Mouse (Mus musculus) skeletal muscle tissue, adult 2 months (tissue): ENCODE data around the gene Dclk1.

ENCODE experiments used
- DNase-seq: peaks from one replicate; pipeline ENCODE4 v3.0.0-alpha.2; 2012; ENCODE audit warnings: low read depth, low spot score

Dclk1 gene

DNA sequence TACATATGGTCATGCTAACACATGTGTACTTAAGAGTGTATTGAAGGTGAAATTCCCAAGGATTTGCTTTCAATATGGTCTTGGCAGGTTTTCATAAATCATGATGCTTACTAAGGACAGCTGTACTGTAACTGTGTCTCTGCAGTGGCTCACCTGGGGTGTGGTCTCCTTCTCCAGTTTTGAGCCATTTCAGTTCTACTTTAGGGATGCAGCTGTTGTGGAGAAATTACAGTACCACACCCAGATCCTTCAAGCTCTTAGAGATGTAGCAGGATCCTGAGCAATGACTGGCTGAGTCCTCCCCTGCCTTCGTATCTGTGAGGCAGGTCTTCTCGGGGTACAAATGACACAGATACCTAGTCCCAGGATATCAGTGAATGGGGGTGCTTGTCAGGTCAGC, 8.5 kb downstream of the Dclk1 start:
- DNase-seq, result no peak

DNA sequence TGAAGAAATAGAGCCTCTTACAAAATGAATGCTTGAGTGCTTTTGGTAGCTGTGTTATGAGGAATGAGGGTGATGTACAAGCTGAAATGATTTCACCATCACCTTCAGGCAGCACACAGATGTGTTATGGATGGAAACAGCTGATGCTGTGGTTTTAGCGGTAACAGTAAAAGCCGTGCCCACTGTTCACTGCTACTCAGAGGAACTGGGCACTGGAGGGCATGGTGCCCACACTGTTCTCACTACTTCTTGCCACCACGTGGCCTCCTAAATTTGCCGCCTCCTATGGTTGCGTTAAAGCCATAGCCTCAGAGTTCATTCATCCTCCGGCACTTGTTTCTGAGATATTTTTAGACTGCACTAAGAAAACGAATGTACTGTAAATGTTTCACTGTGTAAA, 18.0 kb downstream of the Dclk1 start:
- no peak for DNase-seq

DNA sequence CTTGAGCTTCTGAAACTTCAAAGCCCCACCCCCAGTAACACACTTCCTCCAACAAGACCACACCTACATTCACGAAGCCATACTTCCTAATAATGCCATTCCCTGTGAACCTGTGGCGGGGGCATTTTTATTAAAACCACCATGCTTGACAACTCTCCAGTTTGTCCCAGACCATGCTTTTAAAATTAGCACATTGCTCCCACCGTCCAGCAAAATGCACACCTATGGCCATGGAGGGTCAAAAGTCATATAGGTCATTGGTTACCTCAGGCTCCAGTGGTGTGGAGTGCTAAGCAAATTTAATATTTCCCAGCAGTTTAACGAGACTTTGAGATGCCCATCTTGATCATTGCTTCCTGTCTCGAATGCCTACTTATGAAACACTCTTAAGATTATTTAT, 23.9 kb downstream of the Dclk1 start:
- no peak for DNase-seq

DNA sequence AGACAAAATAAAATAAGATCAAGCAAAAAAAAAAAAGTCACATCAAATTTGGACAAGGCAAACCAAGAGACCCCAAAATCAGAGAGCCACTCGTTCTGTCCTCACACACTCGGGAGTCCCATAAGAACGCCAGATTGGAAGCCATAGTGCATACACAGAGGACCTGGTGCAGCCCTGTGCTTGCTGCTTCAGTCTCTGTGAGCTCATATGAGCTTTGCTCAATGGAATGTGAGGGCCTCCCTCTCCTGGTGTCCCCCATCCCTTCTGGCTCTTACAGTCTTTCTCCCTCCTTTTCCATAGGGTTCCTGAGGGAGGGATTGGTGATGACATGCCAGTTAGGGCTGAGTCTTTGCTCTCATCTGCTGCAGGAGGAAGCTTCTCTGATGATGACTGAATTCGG, 27.6 kb downstream of the Dclk1 start:
- no peak for DNase-seq

DNA sequence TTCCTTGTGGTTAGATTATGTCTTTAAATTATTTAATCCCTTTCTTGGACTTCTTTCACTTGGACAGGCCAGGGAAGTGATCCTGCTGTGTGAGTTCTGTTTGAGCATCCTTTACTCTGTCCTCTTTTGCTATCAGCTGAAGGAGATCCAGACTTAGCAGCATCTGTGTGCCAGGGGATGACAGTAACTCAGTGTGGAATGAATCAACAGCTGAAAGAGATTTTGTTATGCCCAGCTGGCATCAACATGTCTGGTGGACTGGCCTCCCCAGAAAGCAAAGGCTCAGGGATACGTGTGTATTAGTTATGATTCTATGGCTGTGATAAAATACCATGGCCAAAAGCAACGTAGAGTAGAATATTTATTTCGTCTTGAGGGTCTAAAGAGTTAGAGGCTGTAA, 28.2 kb downstream of the Dclk1 start:
- no peak for DNase-seq

DNA sequence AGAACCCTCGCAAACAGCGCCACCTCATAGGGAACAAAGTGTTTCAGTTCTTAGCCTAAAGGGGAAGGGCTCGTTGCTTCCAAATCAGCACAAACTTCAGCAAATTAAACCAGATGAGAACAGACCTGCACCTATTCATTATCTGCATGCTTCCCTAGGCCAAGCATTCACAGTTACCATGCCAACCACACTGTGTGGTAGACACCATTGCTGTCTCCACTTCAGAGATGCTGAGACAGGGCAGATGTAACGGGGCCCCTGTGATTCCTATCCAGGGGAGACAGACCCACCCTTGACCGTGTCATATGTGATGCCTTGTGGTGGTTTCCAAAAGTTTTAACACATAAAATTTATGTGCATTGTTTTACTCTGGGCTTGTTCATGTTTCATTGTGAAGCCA, 28.8 kb downstream of the Dclk1 start:
- DNase-seq, result no peak

DNA sequence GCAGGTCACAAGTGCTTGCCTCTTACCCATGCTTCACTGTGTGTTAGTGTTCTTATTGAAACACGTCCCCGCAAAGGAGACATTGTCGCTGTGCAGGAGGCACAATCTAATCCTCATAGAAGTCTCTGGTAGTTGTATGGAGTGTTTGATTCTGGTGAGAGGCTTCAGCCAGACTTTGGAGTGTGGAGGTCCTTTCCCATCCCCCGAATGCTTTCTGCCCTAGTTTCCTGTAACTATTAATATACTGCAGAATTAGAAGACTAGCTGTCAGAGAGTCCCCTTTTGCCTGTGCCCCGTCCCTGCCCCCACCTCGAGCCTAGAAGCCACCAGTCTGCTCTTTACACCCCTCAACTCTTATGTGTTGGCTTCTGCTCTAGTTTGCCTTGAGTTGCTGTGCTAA, 30.4 kb downstream of the Dclk1 start:
- no peak for DNase-seq

DNA sequence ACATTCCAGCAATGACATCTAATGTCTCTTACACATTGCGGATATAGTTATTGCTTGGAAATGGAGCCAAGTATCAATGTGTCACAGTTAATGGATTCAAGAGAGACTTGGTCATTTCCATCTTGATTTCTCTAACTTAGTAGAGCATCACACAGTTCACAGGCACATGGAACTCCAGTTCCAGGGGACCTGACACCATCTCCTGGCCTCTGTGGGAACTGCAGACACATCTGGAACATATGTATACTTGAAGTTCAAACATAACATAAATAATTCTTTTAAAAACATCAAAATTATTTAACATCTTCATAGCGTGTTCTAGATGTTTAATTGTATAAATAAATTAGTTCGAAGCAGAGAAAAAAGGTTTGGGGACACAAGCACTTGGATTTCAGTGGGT, 34.3 kb downstream of the Dclk1 start:
- DNase-seq, result no peak

DNA sequence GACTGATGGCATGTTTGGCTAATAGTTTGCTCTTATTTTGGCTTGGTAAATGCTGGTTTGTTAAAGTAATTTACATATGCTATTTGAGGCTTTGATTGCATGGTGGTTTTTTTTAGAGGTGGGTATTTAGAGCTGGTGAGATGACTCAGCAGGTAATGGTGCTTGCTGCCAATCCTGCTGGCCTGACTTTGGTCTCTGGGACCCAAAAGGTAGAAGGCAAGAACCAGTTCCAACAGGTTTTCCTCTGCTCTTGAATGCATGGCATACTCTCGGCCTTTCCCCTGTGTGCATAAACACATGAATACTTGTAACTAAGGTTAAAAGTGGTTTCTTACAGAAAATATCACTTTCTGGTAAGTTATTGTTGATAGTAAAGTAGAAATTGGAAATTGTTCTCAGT, 34.7 kb downstream of the Dclk1 start:
- DNase-seq, result no peak

DNA sequence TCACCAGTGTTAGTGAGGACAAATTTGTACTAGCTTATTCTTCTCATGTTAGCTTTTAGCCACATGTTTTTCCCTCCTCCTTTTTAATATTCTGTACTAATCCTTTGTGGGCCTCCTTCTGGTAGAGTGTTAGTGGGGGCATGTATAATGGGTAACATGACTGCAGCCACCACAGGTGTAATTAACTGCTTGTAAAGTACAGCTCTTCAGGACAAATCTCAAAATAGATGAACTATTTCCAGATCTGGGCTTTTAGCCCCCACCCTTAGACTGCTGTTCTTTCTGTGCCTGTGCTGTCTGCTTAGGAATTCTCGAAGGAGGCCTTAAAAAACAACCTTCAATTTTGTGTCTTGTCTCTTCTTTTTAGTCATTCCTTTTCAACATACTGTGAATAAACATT, 35.7 kb downstream of the Dclk1 start:
- no peak for DNase-seq

DNA sequence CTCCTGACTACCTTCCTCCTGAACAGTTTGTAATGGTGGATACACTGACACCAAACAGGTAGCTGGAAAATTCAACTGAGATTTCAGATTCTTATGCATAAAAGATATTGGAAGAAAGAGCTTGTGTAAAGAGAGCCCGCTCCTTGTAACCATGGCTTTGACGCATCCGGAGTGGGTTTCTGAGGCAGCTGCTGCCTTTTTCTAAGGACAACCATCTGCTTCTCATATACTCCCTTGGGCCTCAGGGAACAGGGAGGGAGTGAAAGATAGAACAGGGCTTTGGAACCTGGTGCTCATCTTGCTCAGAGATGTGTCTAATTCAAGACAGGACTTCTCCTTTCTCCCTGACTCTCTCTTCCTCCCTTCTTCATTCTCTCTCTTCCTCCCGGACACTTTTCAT, 37.8 kb downstream of the Dclk1 start:
- DNase-seq, result peak; percentile 30

DNA sequence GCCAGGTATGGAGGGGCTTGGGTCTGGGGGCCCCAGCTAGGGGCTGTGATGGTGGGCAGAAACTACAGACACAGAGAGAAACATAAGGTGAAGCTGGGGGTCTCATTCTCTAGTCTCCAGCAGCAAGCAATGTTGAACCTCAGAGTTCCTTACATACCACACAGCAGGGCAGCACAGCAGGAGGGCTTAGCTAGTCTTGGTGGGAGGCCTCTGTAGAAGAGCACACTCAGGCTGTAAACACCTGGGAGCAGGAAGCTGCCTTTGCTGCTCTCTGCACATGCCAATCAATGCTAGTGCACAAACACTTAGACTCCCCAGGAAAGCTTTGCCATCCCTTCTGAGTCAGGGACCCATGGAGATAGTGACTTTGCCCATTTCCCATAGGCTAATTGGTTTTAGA, 38.3 kb downstream of the Dclk1 start:
- no peak for DNase-seq

DNA sequence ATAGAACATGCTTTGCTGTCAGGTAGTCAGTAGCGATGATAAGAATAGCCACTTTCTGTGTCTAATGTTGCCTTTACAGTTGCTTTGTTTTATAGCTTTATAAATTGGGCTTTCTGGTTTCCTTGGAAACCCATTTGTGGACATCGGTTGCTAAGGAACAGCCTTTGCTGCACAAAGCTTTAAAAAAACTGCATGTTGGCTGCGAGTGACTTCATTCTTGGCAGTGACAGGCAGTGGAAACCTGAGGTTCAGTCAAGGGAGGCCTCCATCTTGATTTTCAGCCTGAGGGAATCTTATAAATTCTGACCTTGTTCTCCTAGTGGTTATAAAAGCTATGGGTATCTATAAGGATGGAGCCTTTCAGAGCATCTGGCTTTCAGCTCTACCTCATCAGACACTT, 42.1 kb downstream of the Dclk1 start:
- no peak for DNase-seq

DNA sequence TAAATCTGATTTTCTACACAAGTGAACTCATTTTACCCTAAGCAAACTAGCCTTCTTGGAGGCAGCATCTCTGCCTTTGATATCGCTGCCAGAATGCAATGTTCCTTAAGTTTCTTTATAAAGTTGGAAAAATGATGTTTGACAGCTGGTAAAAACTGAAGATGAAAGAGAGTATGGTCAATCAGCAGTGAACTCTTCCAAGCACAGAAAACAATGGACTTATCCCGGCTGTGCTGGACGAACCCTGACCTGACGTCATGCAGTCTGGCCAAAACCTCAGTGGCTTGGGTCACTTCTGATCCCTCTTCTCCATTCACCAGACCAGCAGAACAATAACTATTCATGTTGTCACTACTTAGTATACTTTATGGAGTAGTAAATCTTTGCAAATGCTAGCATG, 46.6 kb downstream of the Dclk1 start:
- DNase-seq, result no peak

DNA sequence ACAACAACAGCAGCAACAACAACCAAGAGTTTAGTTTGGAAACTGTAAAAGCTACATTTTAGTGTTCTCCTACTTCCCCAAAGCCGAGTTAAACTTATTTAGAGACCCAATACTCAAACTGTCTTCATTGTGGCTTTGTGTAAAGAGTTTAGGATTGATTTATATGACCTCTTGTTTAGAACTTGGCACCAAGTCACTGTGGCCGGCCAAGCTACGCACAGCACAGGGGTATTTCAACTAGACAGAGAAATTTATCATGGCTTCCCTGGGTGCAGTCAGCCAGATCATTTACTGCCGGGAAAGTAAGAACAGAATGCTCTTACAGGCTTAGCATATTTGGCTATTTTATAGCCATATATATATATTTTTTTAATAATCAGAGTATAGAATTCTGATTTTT, 49.8 kb downstream of the Dclk1 start:
- DNase-seq, result no peak

DNA sequence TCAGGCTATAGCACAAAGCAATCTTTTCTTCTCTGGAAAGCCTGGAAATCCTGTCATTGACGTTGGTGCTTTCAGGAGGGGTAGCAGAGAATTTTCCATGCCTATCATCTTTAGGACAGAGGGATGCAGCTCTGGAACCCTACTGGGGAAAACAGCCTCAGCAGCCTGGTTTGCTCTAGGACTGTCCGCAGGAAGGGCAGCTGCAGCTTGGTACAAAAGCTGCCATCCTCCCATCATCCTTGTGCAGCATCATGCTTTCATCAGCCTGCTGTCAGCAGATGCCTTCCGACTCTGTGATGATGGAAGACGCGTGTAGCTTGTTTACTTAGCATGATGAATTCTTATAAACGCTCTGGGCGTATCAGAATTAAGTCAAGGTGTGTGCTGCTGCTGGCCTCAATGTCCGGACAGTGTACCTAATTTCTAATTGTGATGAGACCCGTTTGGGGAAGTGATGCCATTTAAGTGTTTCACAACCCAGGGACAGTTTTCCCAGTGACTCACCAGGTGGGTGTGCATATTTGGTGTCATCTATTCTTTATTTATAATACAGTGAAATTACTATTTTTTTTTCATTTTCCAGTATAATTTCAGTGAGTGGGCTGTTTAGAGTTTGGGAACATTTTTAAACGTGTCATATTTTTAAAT, 50.7 kb downstream of the Dclk1 start:
- no peak for DNase-seq

DNA sequence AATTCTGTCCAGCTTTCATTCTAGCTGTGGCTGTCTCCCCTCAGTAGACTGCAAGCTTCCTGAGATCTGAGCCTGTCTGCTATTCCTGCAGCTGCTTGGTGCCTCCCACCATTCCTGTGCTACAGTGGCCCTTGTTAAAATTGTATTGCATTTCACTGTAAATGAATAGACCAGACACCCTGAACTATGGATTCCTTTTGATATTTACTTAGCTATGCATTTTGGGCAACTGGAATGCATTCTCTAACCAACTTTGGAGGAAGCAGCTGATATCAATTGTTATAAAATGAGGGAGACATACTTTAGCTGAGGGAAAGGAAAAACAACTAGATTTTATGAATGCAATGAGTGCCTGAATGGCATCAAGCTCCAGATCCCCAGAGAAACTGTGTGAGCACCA, 63.5 kb downstream of the Dclk1 start:
- DNase-seq, result no peak

DNA sequence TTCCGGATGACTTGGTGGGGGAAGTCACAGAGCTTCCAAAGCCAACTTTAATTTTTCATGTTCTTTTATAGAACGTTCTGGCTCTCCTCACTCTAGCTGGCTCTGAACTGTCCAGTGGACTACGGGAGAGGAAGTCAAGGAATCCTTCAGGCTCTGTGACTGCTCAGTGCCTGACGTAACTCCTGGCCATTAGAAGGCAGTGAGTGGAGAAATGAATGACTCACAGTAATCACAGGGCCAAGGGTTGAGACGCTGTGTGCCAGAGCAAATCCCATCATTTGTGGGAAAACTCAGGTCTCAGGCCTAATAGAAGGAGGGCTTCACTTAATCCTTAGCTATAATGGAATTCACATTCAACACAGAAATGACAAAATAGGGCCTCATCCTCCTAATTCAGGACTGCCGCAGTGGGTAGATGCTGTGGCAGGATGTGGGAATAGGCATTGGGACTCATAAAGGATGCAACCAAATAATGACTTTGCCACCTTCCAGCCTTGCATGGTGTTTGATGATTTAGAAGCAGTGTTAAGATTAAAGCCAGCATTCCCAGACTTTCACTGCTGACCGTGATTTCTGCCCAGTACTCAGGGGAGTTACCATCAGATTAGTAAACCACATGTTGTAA, 65.5 kb downstream of the Dclk1 start:
- DNase-seq, result peak; percentile 79

DNA sequence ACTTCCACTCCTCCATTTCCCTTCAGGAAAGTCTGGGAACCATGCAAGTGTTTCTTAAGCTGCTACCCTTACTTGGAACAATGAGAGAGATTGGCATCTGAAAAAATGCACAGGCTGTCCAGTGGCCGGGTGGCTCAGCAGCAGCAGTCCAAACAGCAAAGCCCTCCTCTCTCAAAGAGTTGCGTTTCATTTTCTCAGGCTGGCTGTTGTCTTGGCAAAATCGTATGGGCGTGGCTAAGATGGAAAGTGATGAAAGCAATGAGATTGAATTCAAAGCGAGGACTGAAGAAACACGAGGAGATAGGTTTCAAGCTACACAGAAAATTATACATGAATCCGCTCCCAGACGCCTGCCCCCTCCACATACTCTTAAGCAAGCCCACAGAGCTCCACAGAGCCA, 67.8 kb downstream of the Dclk1 start:
- no peak for DNase-seq

DNA sequence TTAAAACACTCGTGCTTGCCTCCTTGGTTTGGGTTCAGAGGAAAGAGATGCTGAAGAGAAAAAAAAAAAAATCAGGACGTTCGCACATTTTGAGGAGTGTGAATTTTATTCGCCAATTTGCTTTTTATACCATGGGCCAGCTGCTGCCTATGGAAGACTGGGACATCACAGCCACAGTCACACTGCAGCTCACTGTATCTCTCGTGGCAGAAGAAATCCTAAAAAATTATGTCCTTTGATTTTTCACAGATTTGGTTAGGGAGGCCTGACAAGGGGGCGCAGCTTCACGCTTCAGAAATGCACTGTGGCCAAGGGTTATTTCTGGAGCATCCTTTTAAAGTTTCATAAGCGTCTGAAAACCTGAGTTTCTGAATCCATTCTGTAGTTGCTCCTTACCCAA, 73.7 kb downstream of the Dclk1 start:
- DNase-seq, result no peak

DNA sequence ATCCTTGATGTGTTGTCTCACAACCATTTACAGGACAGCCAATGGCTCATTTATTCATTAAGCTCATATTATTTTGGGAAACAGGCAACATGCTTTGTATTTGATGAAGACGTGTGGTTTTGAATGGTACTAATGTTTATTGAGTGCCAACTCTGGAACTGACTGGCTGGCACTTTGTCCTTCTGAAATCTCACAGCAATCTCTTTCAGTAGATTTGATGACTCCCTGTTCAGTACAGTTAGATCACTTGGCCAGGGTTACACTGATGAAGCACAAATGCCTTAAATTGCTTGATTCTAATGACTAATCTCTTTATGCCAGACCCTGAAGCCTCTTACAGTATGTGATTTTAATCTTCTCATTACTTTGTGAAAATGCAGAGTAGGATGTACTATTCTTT, 75.9 kb downstream of the Dclk1 start:
- no peak for DNase-seq

DNA sequence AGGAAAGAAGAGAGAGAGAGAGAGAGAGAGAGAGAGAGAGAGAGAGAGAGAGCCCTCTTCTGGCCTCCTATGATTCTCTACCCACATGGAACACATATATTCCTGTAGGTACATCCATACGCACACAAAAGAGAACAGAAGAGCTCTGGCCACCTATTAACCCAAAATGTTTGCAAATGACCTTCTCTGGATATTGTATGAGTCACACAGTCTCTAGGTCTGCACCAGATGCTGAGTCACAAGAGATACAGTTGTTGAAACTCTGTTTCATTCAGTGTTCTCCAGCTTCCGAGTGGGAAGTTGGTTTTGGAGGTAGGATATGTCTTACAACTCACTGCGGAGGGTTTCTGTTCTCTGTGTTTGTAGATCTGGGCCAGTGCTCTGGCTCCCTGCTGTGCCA, 78.4 kb downstream of the Dclk1 start:
- DNase-seq, result no peak

DNA sequence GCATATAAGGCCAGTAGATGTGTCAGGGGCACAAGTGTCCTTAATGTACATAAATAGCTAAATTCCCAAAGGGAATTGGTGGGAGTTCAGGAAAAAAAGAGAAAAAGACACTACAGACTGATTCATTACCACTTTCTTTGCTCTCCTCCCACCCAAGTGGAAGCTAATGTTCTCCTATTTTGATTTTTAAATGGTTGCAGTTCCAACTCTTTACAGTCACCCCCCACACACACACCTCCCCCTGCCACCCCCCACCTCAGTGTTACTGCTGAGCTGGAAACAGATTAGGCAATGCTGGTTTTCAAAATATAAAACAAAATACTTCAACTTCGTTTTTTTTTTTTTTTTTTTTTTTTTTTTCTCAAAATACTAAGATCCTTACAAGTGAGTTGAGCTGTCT, 81.9 kb downstream of the Dclk1 start:
- DNase-seq, result no peak

DNA sequence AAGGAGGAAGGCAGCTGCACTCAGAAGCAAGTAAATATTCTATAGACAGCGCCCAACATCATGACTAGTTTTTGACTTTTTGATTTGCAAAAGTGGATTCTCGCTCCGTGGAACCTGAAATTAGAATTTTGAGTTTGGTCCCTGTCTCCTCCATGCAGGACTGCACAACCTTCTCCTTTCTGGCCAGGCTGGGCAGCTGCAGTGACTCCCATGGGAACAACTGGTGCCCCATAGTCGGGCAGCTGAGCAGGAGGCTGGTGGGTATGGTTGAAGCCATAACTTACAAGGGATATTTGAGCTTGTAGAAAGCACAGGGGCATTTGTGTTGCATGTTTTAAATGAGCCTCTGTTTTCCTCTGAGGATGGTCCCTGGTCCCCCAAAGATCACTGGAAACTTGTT, 88.3 kb downstream of the Dclk1 start:
- DNase-seq, result no peak
